Mouse (Mus musculus): Measurements from ENCODE around the gene Oas1c.

Oas1c gene

DNA sequence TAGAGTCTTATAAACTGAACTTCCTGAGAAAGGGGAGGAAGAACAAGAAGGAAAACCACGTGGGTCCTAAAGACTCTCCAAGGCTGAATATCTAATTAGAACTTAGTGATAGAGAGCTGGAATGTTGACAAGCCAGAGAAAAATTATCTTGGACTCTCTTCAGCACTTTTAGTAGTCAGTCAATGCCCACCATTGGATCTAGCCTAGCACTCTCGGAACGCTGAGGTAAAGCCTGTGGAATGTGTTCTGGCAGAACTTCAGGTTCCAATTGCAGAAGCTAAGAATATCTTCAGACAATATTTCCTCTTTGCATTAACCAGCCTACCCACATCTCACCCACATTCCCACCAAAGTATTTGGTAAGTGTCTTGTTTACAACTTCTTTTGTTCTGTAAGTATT is 32.4 kb downstream of the Oas1c start:
- peak; percentile 5 for DNase-seq

DNA sequence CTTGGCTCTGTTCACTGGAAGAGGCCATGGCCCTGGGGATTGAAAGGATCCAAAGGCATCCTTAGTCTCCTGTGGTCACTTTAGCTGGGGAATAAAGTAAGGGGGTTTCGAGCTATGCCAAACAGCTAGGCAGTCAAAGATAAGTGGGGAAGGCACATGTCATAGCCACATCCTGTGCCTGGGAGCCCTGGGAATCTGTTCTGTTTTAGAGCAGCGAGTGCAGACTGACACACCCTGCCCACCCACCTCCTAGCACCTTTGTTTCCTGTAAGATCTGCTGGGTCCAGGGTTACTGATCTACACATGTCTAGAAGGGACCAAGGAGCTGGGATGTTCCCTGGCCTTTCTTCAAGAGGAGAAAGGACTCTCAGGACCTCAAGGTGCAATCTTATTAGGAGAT is 33.4 kb downstream of the Oas1c start:
- no peak for DNase-seq

DNA sequence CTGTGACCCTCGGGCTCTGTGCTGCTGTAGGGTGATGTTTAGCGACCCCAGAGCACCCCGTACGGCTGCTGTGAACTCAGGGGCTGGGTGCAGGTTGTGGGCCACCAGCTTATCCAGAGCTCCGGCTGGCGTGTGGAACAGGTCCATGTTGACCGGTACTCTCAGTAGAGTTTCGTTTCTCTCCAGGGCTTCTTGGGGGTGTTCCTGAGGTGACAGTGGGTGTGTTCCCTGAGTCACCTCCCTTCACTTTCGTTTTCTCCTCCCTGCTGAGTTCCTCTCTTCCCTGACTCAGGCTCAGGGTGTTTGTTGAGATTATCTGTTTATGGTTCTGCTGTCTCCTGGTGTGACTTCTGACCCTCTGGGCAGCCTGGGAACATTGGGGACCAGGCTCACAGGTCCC is 34.8 kb downstream of the Oas1c start, which contains the start of gene Oas3:
TSS of gene Oas3 (minus strand) at position 184 of the 400 bp plus-strand sequence.
- no peak for DNase-seq

DNA sequence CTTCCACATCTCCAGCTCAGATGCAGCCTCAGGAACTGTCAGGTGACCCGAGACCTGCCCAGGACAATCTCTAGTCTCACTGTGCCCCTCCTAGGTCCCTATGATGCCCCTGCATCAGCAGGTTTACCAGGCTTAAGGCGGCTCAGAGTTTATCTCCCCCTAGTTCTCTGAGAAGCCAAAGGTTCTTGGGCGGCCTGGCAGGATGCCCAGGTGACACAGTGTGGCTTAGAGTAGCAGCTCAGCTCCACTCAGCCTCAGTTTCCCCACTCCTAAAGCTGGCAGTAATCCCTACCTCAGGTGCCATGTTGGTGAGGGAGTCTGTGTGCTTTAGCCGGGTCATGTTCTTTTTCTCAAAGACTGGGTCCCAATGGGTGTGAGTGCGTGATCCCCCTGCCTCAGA is 35.5 kb downstream of the Oas1c start:
- no peak for DNase-seq

DNA sequence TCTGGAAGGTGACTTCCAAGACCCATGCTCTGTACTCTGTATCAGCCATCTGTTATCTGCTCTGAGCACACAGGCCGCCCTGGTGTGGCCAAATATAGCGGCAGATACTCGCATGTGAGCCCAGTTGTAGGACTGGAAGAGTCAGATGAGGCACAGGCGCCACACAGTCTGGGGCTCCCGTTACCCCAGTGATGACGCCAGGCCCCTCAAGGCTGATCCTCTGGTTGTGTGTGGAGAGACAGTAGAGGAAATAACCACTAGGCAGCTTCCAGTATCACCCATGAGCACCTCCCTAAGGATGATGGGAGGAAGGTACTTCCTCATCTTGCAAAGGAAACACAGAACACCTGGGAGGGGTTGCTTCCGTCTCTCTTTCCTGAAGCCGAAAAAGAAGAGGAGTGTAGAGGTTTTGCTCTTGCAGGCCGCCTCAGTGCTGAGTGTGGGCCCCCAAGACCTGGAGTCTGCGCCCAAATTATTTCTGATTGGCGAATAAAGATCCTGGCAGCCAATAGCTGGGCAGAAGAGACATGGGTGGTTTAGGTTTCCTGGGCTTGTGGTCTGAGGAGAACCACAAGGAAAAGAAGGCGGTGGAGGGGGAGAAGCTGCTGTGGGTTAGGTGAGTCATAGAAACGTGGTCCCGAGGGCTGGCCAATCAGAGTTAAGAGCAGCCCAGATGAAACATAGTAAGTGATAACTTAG is 36.9 kb downstream of the Oas1c start:
- DNase-seq = no peak

DNA sequence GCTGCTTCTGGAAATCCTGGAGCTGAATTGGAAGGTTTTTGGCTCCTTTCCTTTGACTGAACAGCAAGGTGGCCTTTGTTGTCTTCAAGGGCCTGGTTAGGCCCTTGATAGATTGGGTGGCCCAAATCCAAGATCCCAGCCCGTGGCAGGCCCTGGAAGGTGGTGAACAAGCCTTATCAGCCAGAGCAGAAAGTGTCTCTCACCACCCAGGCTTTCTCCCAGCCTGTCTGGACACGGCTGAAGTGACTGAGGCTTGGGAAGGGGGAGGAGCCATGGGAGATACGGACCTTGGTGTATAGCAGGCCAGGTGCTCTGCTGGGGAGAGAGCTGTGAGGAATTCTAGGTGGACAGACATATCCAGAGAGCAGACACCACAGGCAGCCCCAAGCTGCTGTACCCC is 42.9 kb downstream of the Oas1c start:
- no peak for DNase-seq

DNA sequence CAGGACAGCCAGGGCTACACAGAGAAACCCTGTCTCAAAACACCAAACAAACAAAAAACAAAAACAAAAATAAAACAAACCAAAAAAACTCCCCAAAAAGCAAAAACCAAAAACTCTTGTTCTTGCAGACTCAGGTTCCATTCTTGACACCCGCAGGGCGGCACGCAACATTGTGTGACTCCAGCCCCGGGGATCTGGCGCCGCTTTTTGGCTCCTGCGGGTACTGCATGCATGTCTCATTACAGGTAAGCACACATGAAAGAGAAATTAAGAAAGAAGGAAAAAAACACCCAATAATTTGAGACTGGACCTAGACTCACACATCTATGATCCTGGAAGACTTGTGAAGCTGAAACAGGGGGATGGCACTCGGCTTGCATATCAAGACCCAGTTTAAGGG is 47.3 kb downstream of the Oas1c start:
- DNase-seq = no peak

DNA sequence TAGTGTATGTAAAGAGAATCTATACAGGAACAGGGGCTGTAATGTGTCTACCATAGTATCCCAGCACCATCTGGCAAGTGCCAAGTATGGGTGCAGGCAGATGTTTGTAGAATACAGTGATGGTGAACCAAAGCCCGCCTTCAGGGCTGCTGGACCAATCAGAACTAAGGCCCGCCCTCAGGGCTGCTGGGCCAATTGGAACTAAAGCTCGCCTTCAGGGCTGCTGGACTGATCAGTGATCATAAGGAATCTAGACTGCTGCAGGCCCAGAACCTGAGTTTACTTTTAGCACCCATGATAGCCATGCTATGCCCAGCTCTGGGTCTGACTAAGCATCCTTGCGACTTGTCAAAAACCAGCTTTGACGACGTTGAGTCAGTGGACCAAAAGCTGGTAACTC is 50.4 kb downstream of the Oas1c start:
- no peak for DNase-seq

DNA sequence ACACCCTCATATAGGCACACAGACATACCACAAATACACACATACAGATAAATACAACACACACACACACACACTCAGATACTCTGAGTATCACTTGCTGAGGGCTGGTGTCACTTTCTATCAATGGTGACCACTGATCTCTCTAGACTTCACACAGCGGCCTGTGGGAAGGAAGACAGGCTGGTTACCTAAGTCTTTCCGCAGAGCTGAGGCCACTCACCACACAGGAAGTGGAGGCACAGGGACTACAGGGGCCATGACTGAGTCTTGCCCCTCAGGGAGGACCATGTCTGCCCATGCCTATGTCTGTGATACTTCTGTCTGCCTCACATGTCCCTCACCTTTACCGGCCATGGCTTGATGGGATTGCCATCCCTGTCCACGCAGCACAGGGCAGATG is 58.1 kb downstream of the Oas1c start:
- DNase-seq = no peak

DNA sequence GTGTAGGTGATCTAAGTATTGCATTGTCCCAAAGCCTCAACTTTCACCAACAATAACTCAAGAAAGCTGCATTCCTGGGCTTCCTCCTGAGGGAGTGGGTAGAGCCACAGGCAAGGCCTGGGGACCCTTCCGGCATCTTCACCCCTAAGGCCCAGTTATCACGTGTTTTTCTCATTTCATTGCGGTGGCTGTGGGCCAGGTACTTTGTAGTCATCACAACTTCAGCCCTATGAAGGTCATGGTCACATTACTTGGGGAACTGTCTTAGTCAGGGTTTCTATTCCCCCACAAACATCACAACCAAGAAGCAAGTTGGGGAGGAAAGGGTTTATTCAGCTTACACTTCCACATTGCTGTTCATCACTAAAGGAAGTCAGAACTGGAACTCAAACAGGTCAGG is 59.5 kb downstream of the Oas1c start:
- no peak for DNase-seq

DNA sequence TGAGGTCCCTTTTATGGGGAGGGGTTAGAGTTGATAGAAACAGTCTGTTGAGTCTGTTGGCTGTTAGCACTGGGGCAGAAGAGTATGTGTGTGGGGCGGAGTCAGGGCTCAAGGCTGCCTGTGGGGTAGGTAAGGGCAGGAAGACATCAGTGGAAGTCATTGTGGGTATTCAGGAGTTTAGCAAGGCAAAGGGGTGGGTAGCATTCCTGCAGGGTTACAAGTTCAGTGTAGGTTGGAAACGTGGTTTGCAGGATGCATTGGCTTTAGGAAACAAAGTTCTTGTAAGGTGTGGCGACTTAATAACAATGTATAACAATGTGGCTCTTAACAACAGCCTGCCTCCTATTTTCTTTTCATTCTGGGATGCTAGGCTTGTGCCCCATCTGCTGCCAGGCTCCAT is 61.1 kb downstream of the Oas1c start:
- no peak for DNase-seq

Measured in right cerebral cortex, adult 18-20 months (tissue).